Mouse (Mus musculus): Measurements from ENCODE around the gene 2610318N02Rik. TPM values are rescaled to one million over a fixed set of nuclear protein-coding genes. Genes with fewer than 3 reads are reported as not detected.

Gene 2610318N02Rik
- polyA plus RNA-seq, 1 experiment from 2014 or later, result 18.1 TPM

DNA sequence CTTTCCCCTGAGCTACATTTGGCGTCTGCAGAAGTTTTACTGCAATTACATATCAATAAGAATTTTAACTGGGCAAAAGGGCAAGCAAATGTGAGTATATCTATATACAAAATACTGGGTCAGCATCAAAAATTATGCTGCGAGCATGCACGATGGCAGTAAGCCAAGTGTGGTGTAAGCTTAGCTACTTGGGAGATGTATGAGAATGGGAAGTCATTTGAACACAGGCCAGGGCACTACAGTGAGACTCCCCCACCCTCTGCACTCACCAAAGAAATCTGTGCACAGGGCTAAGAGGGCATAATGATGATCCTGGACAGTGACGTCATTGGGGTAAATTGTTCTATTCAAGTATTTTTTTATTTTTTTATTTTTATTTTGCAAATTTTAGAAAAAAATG lies 20.4 kb downstream of the 2610318N02Rik start:
- H3K36me3 ChIP-seq (ENCODE audit: control insufficient read depth, insufficient read depth, low read length), result peaks cover 86% of the 10 kb centered on the region
- WGBS, result 75% methylated on average over 4 of the region's 4 CpGs
- ATAC-seq (ENCODE audit: insufficient number of reproducible peaks, insufficient read depth, low FRiP score, low read depth), result no peak
- H3K4me3 ChIP-seq (ENCODE audit: control insufficient read depth in 1 of 2, insufficient read depth in 1 of 2, low read depth in 1 of 2, low read length in 2 of 2), result no peak overlapping the region
- H3K4me1 ChIP-seq (ENCODE audit: control insufficient read depth in 2 of 2, insufficient read depth in 2 of 2, low read length in 2 of 2), result peaks cover 0 to 2% of the 10 kb centered on the region in 2 experiments; a peak in 2 of 4 replicates
- H3K4me2 ChIP-seq (ENCODE audit: low read length), result no peak overlapping the region
- no peaks in the 10 kb centered on the region for H3K9me3 ChIP-seq (ENCODE audit: control insufficient read depth, low read length)
- no peaks in the 10 kb centered on the region for H3K27me3 ChIP-seq (ENCODE audit: control insufficient read depth, insufficient read depth, low read length)
- no peak overlapping the region for H3K27ac ChIP-seq (replicated peaks in 1 of 2; ENCODE audit: control insufficient read depth in 1 of 2, insufficient read depth in 1 of 2, low read depth in 2 of 2, low read length in 2 of 2)
- H3K9ac ChIP-seq (ENCODE audit: low read length), result no peak overlapping the region

DNA sequence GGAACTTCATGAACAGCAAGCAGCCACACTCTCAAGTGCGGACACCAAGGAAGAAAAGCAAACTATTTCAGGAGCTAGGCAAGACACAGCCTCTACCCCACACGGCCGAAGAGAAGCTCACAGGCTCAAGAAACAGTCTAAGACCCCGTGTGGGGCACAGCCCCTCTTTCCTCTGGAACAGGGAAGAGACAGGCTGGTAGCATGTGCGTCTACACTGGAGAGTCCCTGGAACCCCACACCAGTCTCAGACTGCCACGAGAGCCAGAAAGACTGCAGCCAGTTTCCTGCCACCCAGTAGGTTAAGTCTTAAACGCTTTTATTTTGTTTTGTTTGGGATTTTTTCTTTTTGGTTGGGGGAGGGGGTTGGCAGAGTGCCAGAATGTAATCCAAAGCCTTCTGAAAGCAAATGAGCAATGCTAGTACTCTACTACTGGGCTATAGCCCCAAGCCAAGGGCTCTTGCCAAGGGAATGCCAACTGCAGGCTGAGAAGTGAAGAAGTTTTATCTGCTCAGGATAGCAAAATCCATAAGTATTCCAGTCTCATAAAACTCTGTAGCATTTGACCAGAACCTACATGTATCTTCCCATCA lies 22.2 kb downstream of the 2610318N02Rik start:
- Histone ChIP-seq H3K27ac (replicated peaks in 1 of 2; ENCODE audit: control insufficient read depth in 1 of 2, insufficient read depth in 1 of 2, low read depth in 2 of 2, low read length in 2 of 2) (no peak overlapping the region), H3K9me3 (ENCODE audit: control insufficient read depth, low read length) (no peaks in the 10 kb centered on the region), H3K9ac (ENCODE audit: low read length) (no peak overlapping the region), H3K36me3 (ENCODE audit: control insufficient read depth, insufficient read depth, low read length) (peaks cover 92% of the 10 kb centered on the region), H3K4me1 (ENCODE audit: control insufficient read depth in 2 of 2, insufficient read depth in 2 of 2, low read length in 2 of 2) (no peaks in the 10 kb centered on the region), H3K4me3 (ENCODE audit: control insufficient read depth in 1 of 2, insufficient read depth in 1 of 2, low read depth in 1 of 2, low read length in 2 of 2) (no peak overlapping the region), H3K4me2 (ENCODE audit: low read length) (no peak overlapping the region), H3K27me3 (ENCODE audit: control insufficient read depth, insufficient read depth, low read length) (no peaks in the 10 kb centered on the region)
- 72% methylated on average over 7 of the region's 7 CpGs for WGBS
- ATAC-seq (ENCODE audit: insufficient number of reproducible peaks, insufficient read depth, low FRiP score, low read depth), result no peak

DNA sequence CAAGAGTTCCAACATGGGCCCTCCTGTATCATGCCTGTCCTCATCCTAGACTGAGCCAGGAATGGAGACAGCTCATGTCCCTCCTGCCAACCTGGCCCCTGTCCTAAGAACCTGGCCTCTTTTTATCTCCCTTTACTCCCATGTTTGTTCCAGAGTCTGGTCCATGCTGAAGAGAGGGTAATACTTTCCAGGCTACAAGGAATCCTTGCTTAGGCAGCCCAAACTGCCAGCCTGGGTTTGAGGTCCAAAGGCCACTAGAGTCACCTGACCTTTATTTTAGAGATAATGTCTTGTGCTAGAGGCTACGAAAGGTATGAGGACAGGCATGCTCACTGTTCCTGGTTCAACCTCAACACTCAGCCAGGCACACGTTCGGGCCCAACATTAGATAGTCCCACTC lies 28.0 kb downstream of the 2610318N02Rik start:
- no peak for ATAC-seq (ENCODE audit: insufficient number of reproducible peaks, insufficient read depth, low FRiP score, low read depth)
- Histone ChIP-seq H3K27ac (replicated peaks in 1 of 2; ENCODE audit: control insufficient read depth in 1 of 2, insufficient read depth in 1 of 2, low read depth in 2 of 2, low read length in 2 of 2) (no peak overlapping the region), H3K9me3 (ENCODE audit: control insufficient read depth, low read length) (no peaks in the 10 kb centered on the region), H3K27me3 (ENCODE audit: control insufficient read depth, insufficient read depth, low read length) (no peaks in the 10 kb centered on the region), H3K9ac (ENCODE audit: low read length) (no peak overlapping the region), H3K4me3 (ENCODE audit: control insufficient read depth in 1 of 2, insufficient read depth in 1 of 2, low read depth in 1 of 2, low read length in 2 of 2) (no peak overlapping the region), H3K4me2 (ENCODE audit: low read length) (no peak overlapping the region), H3K4me1 (ENCODE audit: control insufficient read depth in 2 of 2, insufficient read depth in 2 of 2, low read length in 2 of 2) (no peaks in the 10 kb centered on the region), H3K36me3 (ENCODE audit: control insufficient read depth, insufficient read depth, low read length) (peaks cover 96% of the 10 kb centered on the region)
- 79% methylated on average over 3 of the region's 3 CpGs for WGBS

DNA sequence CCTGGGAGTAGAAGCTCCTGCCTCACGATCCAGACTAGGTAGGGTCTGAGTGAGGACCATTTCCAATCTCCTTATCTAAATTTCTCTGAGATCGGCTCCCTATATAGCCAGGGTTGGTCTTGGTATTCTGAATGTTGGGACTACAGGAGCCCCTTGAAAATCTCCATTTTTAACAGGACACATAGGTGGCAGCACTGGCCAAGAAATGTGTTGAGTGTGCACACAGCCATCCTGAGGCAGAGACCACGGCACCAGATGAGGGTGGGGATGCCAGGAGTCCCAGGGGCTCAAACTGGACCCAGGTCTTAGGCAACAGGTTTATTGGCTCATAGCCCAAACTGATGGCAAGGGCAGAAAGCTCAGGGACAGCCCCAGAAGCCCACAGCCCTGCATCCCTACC lies 36.6 kb downstream of the 2610318N02Rik start:
- H3K4me2 ChIP-seq (ENCODE audit: low read length), result no peak overlapping the region
- H3K9ac ChIP-seq (ENCODE audit: low read length), result no peak overlapping the region
- peaks cover 5 to 13% of the 10 kb centered on the region in 2 experiments for H3K4me1 ChIP-seq (ENCODE audit: control insufficient read depth in 2 of 2, insufficient read depth in 2 of 2, low read length in 2 of 2)
- WGBS, result 67% methylated on average over 3 of the region's 3 CpGs
- peaks cover 94% of the 10 kb centered on the region for H3K36me3 ChIP-seq (ENCODE audit: control insufficient read depth, insufficient read depth, low read length)
- H3K4me3 ChIP-seq (ENCODE audit: control insufficient read depth in 1 of 2, insufficient read depth in 1 of 2, low read depth in 1 of 2, low read length in 2 of 2), result no peak overlapping the region
- H3K9me3 ChIP-seq (ENCODE audit: control insufficient read depth, low read length), result no peaks in the 10 kb centered on the region
- no peak for ATAC-seq (ENCODE audit: insufficient number of reproducible peaks, insufficient read depth, low FRiP score, low read depth)
- H3K27me3 ChIP-seq (ENCODE audit: control insufficient read depth, insufficient read depth, low read length), result no peaks in the 10 kb centered on the region
- no peak overlapping the region for H3K27ac ChIP-seq (replicated peaks in 1 of 2; ENCODE audit: control insufficient read depth in 1 of 2, insufficient read depth in 1 of 2, low read depth in 2 of 2, low read length in 2 of 2)

DNA sequence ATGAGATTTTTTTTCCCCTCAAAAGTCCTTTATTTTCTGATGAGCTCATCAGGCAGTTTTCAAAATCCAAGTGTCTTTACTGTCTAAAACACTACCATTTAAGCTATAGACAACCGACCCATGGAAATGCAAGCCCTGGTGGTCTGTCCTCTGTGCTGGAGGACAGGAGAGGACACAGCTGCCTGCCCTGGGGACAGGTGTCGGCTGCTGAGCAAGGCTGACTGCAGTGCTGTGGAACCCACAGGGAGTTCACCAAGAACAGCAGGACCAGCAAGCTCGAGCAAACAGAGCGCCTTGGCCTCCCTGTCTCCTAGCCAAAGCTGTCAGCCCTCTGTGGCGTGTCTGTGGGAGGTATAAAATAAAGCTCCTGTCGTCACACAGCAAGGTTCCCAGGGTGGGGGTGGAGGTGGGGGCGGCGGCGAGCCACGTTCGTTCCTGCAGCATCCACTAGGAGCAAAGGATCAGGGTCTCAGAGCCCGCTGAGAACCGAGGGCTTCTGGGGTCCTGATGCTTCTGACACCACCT lies 38.2 kb downstream of the 2610318N02Rik start:
- Histone ChIP-seq H3K4me1 (ENCODE audit: control insufficient read depth in 2 of 2, insufficient read depth in 2 of 2, low read length in 2 of 2) (peaks cover 5 to 13% of the 10 kb centered on the region in 2 experiments), H3K36me3 (ENCODE audit: control insufficient read depth, insufficient read depth, low read length) (peaks cover 91% of the 10 kb centered on the region), H3K4me2 (ENCODE audit: low read length) (no peak overlapping the region), H3K4me3 (ENCODE audit: control insufficient read depth in 1 of 2, insufficient read depth in 1 of 2, low read depth in 1 of 2, low read length in 2 of 2) (no peak overlapping the region), H3K27ac (replicated peaks in 1 of 2; ENCODE audit: control insufficient read depth in 1 of 2, insufficient read depth in 1 of 2, low read depth in 2 of 2, low read length in 2 of 2) (no peak overlapping the region), H3K9me3 (ENCODE audit: control insufficient read depth, low read length) (no peaks in the 10 kb centered on the region), H3K9ac (ENCODE audit: low read length) (no peak overlapping the region), H3K27me3 (ENCODE audit: control insufficient read depth, insufficient read depth, low read length) (no peaks in the 10 kb centered on the region)
- ATAC-seq (ENCODE audit: insufficient number of reproducible peaks, insufficient read depth, low FRiP score, low read depth), result no peak
- 76% methylated on average over 13 of the region's 13 CpGs for WGBS

DNA sequence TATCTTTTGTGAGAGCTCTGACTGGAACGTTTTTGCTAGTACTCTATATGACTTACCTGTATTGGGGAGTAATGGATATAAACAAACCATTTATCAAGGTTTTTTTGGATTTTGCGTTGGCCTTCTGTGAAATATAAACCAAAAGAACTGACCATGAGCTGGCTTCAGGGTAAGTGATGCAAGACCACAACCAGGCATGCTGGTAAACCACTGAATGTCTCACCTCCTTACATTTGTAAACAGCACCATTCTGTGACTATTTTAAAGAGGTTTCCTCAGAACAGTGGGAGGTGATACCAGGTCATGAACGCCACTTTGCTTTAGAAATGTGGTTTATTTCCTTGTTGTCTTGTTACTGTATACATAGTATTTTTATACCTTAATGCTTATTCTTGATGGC lies 38.7 kb downstream of the 2610318N02Rik start:
- no peak overlapping the region for H3K4me3 ChIP-seq (ENCODE audit: control insufficient read depth in 1 of 2, insufficient read depth in 1 of 2, low read depth in 1 of 2, low read length in 2 of 2)
- 64% methylated on average over 3 of the region's 3 CpGs for whole genome bisulfite sequencing
- H3K27me3 ChIP-seq (ENCODE audit: control insufficient read depth, insufficient read depth, low read length), result no peaks in the 10 kb centered on the region
- no peak overlapping the region for H3K4me2 ChIP-seq (ENCODE audit: low read length)
- H3K9me3 ChIP-seq (ENCODE audit: control insufficient read depth, low read length), result no peaks in the 10 kb centered on the region
- H3K36me3 ChIP-seq (ENCODE audit: control insufficient read depth, insufficient read depth, low read length), result peaks cover 91% of the 10 kb centered on the region
- peaks cover 5 to 13% of the 10 kb centered on the region in 2 experiments for H3K4me1 ChIP-seq (ENCODE audit: control insufficient read depth in 2 of 2, insufficient read depth in 2 of 2, low read length in 2 of 2)
- H3K9ac ChIP-seq (ENCODE audit: low read length), result no peak overlapping the region
- no peak overlapping the region; a peak in 1 of 4 replicates for H3K27ac ChIP-seq (replicated peaks in 1 of 2; ENCODE audit: control insufficient read depth in 1 of 2, insufficient read depth in 1 of 2, low read depth in 2 of 2, low read length in 2 of 2)
- no peak for ATAC-seq (ENCODE audit: insufficient number of reproducible peaks, insufficient read depth, low FRiP score, low read depth)

DNA sequence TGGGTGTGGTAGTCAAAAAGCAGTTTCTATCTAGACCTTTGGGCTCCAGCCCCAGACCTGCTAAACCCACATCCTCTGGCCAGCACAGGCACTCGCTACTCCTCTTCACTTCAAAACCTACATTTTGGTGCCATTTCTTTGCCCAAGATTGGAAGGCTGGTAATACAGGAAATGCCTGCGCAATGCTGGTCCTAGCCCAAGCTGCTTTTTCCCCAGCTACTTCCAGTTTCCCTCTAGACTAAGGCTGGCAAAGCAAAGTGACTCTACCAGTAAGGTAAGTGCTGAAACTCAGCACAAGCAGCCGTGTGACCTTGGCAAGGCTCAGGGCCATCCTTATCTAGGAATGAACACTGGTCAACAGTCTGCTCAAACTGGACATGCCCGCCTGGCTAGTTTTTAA lies 39.3 kb downstream of the 2610318N02Rik start:
- no peaks in the 10 kb centered on the region for H3K9me3 ChIP-seq (ENCODE audit: control insufficient read depth, low read length)
- no peak overlapping the region for H3K4me2 ChIP-seq (ENCODE audit: low read length)
- WGBS, result 53% methylated on average over 4 of the region's 4 CpGs
- no peak overlapping the region for H3K4me3 ChIP-seq (ENCODE audit: control insufficient read depth in 1 of 2, insufficient read depth in 1 of 2, low read depth in 1 of 2, low read length in 2 of 2)
- H3K4me1 ChIP-seq (ENCODE audit: control insufficient read depth in 2 of 2, insufficient read depth in 2 of 2, low read length in 2 of 2), result peaks cover 5 to 13% of the 10 kb centered on the region in 2 experiments
- H3K27ac ChIP-seq (replicated peaks in 1 of 2; ENCODE audit: control insufficient read depth in 1 of 2, insufficient read depth in 1 of 2, low read depth in 2 of 2, low read length in 2 of 2), result peak overlapping the region in 1 of 2 experiments; percentile 46; a peak in 2 of 4 replicates
- no peaks in the 10 kb centered on the region for H3K27me3 ChIP-seq (ENCODE audit: control insufficient read depth, insufficient read depth, low read length)
- H3K9ac ChIP-seq (ENCODE audit: low read length), result peak overlapping the region; percentile 4; the same call in 1 of the 2 replicates
- peaks cover 87% of the 10 kb centered on the region for H3K36me3 ChIP-seq (ENCODE audit: control insufficient read depth, insufficient read depth, low read length)
- ATAC-seq (ENCODE audit: insufficient number of reproducible peaks, insufficient read depth, low FRiP score, low read depth), result no peak
